Mouse (Mus musculus): ENCODE data around the gene Dtymk. TPM values are rescaled to one million over a fixed set of nuclear protein-coding genes. Genes with fewer than 3 reads are reported as not detected.

The Dtymk gene
- polyA plus RNA-seq, 1 experiment from 2014 or later: 272 TPM

Other genes with a start within 250 kb of the Dtymk start
- gene Stk25, start 143.3 kb downstream of the Dtymk start, polyA plus RNA-seq (2016; fragmentation: Nextera tagmentation; extraction: Ambion mirVana): 196 and 197 TPM in 2 replicates
- 34.2 and 38.8 TPM in 2 replicates for gene Bok, start 116.3 kb downstream of the Dtymk start, polyA plus RNA-seq (2016; fragmentation: Nextera tagmentation; extraction: Ambion mirVana)
- gene Atg4b, start 50.4 kb downstream of the Dtymk start, polyA plus RNA-seq (2016; fragmentation: Nextera tagmentation; extraction: Ambion mirVana): 101 and 102 TPM in 2 replicates
- 53.2 and 57.4 TPM in 2 replicates for gene Thap4, start 47.1 kb downstream of the Dtymk start, polyA plus RNA-seq (2016; fragmentation: Nextera tagmentation; extraction: Ambion mirVana)
- gene Ing5, start 2.0 kb upstream of the Dtymk start, polyA plus RNA-seq (2016; fragmentation: Nextera tagmentation; extraction: Ambion mirVana): 18.2 and 20.9 TPM in 2 replicates
- 17.2 and 17.3 TPM in 2 replicates for gene D2hgdh, start 23.0 kb upstream of the Dtymk start, polyA plus RNA-seq (2016; fragmentation: Nextera tagmentation; extraction: Ambion mirVana)
- 0.06 TPM in 1 of 2 replicates, not detected in the other for gene Gal3st2, start 59.4 kb upstream of the Dtymk start, polyA plus RNA-seq (2016; fragmentation: Nextera tagmentation; extraction: Ambion mirVana)
- not detected in 2 replicates for gene Gal3st2b, start 116.4 kb upstream of the Dtymk start, polyA plus RNA-seq (2016; fragmentation: Nextera tagmentation; extraction: Ambion mirVana)
- gene Gal3st2c, start 188.6 kb upstream of the Dtymk start, polyA plus RNA-seq (2016; fragmentation: Nextera tagmentation; extraction: Ambion mirVana): not detected in 2 replicates
- gene Neu4, start 218.5 kb upstream of the Dtymk start, polyA plus RNA-seq (2016; fragmentation: Nextera tagmentation; extraction: Ambion mirVana): not detected in 2 replicates

Measured in embryonic facial prominence, embryonic 12.5 days (tissue).